Mouse (Mus musculus) midbrain, postnatal 0 days (tissue): ENCODE measurements around the gene Lsp1. TPM values are rescaled to one million over a fixed set of nuclear protein-coding genes. Genes with fewer than 3 reads are reported as not detected.
A peak's percentile ranks its signal among the peaks of the same experiment; 100 is the strongest.

Experiments
- ATAC-seq: fragments of 200-750 bp; cut with Nextera tagmentation; 2 replicates; pipeline ENCODE4 v1.8.0; 2017; ENCODE audit warnings: moderate number of reproducible peaks, mild to moderate bottlenecking, moderate TSS enrichment, moderate library complexity; ENCODE audit not compliant: low FRiP score
- DNase-seq: peaks from one replicate; pipeline ENCODE4 v3.0.0-alpha.2; 2015; ENCODE audit warnings: low spot score
- H3K27ac ChIP-seq: fragments of 300-500 bp; sonication (generic); 2 replicates; pipeline ENCODE4 v1.5.1; 2014; ENCODE audit warnings: low read depth, mild to moderate bottlenecking, low read length, mixed read lengths
- H3K27me3 ChIP-seq: fragments of 300-500 bp; sonication (generic); 2 replicates; pipeline ENCODE4 v1.6.1; 2014; ENCODE audit warnings: low read length, control low read depth, mixed read lengths; ENCODE audit not compliant: insufficient read depth
- H3K36me3 ChIP-seq: fragments of 300-500 bp; sonication (generic); 2 replicates; pipeline ENCODE4 v1.6.1; 2014; ENCODE audit warnings: low read length, control low read depth, mixed read lengths; ENCODE audit not compliant: insufficient read depth
- H3K4me1 ChIP-seq: fragments of 300-500 bp; sonication (generic); 2 replicates; pipeline ENCODE4 v1.6.1; 2014; ENCODE audit warnings: mild to moderate bottlenecking, control low read depth, antibody characterized with exemption, low read length, mixed read lengths; ENCODE audit not compliant: insufficient read depth
- H3K4me2 ChIP-seq: fragments of 300-500 bp; sonication (generic); 2 replicates; pipeline ENCODE4 v1.6.1; 2014; ENCODE audit warnings: low read depth, mild to moderate bottlenecking, low read length, mixed read lengths; ENCODE audit not compliant: poor library complexity, severe bottlenecking
- H3K4me3 ChIP-seq: fragments of 300-500 bp; sonication (generic); 2 replicates; pipeline ENCODE4 v1.5.1; 2014; ENCODE audit warnings: low read depth, mild to moderate bottlenecking, low read length, moderate library complexity
- H3K9ac ChIP-seq: fragments of 300-500 bp; sonication (generic); replicated peaks from 2 replicates; pipeline ENCODE4 v1.6.1; 2014; ENCODE audit warnings: mild to moderate bottlenecking, low read length, moderate library complexity, mixed read lengths; ENCODE audit not compliant: poor library complexity, severe bottlenecking
- H3K9me3 ChIP-seq: fragments of 300-500 bp; sonication (generic); 2 replicates; pipeline ENCODE4 v1.6.1; 2016; ENCODE audit warnings: low read length, control low read depth
- CTCF ChIP-seq: IDR thresholded peaks from 2 replicates; pipeline ENCODE4 v1.5.1; 2016; ENCODE audit warnings: antibody characterized with exemption, mild to moderate bottlenecking
- WGBS: fragments of 180-500 bp; shearing (Covaris S2); extraction: QIAGEN DNeasy Blood & Tissue Kit; methylation state at CpG from one replicate; pipeline ENCODE4 v1.1.7; 2014; 5-methylcytosine and 5-hydroxymethylcytosine counted together
- polyA plus RNA-seq: library from polyadenylated mRNA; unstranded; fragments of >200 nt; fragmentation: Nextera tagmentation; extraction: Ambion mirVana; gene quantifications from 2 replicates; pipeline ENCODE4 v1.2.1, GENCODE M21; 2015
- total RNA-seq: library from RNA; depleted of rRNA; stranded (reverse); fragments of >200 nt; gene quantifications from 2 replicates; pipeline ENCODE4 v1.2.3, GENCODE M21; 2014

Lsp1 gene
- total and polyA plus RNA-seq, 2 experiments from 2014 or later, result 5.3 to 11.0 TPM

DNA sequence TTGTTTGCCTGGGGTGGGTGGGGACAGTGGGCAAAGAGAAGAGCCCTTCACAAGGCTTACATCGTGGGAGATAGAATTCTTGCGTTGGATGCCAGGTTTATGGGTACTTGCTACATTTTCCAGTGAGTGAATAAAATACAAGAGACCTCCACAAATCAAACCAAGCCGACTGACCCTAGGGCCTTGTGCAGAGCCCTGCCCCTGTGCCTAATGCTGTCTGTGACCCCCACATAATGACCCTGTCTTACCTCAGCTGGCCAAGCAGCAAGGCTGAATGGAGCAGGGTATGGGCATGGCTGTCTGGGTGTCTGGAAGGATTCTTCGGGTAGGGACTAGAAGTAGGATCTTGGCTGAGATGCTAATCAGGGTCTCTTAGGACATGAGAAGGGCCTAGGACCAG, 14.3 kb upstream of the Lsp1 start:
- H3K4me3 ChIP-seq, result no peak overlapping the region
- no peaks in the 10 kb centered on the region for H3K27me3 ChIP-seq
- ATAC-seq, result no peak

GRCm38 (mm10) chr7:142449038-142449617, 11.5 kb upstream of the Lsp1 start:
- Histone ChIP-seq H3K9me3 (no peaks in the 10 kb centered on the region), H3K27me3 (no peaks in the 10 kb centered on the region), H3K9ac (no peak overlapping the region), H3K4me1 (no peaks in the 10 kb centered on the region), H3K27ac (no peak overlapping the region), H3K4me2 (no peak overlapping the region), H3K4me3 (no peak overlapping the region), H3K36me3 (no peaks in the 10 kb centered on the region)
- WGBS, result 77% methylated on average over 6 of the region's 6 CpGs
- DNase-seq (no peak), ATAC-seq (no peak)
- no peak for TF ChIP-seq CTCF

More for the DNA sequence above, 14.3 kb upstream of the Lsp1 start:
- Histone ChIP-seq H3K4me2 (no peak overlapping the region), H3K4me1 (no peaks in the 10 kb centered on the region), H3K9me3 (no peaks in the 10 kb centered on the region), H3K9ac (no peak overlapping the region), H3K27ac (no peak overlapping the region), H3K36me3 (no peaks in the 10 kb centered on the region)
- DNase-seq, result no peak
- TF ChIP-seq CTCF, result no peak
- WGBS, result 94% methylated on average over 4 of the region's 4 CpGs

DNA sequence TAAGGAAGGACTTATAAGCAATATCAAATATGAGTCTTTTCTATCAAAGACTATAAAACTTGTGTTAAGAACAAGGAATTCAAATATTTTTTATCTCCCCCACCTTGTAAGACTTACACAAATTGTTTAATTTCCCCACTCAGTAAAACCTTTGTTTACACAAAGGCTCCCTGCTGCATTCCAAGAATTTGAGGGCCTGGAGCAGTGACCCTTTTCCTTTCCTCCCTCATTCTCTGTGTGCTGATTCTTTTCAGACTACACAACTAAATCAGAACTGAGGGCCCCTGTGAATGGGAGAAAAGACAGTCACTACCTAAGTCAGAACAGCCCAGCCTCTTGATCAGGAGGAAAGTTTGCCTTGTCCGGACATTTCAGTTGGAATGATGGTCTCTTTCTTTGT, 5.9 kb upstream of the Lsp1 start:
- TF ChIP-seq CTCF, result no peak
- 26% methylated on average over 1 of the region's 1 CpGs for WGBS
- no peak for DNase-seq
- Histone ChIP-seq H3K27me3 (no peaks in the 10 kb centered on the region), H3K36me3 (no peaks in the 10 kb centered on the region), H3K4me1 (no peaks in the 10 kb centered on the region), H3K9ac (no peak overlapping the region), H3K4me3 (no peak overlapping the region), H3K4me2 (no peak overlapping the region), H3K9me3 (no peaks in the 10 kb centered on the region), H3K27ac (no peak overlapping the region)
- ATAC-seq, result no peak

- no peak for DNase-seq
- Histone ChIP-seq H3K9me3 (no peaks in the 10 kb centered on the region), H3K36me3 (no peaks in the 10 kb centered on the region), H3K4me1 (no peaks in the 10 kb centered on the region), H3K27me3 (no peaks in the 10 kb centered on the region), H3K9ac (no peak overlapping the region), H3K27ac (peak overlapping the region; percentile 12; the same call in 1 of the 2 replicates), H3K4me2 (no peak overlapping the region), H3K4me3 (no peak overlapping the region)
- TF ChIP-seq CTCF, result no peak
- WGBS, result 59% methylated on average over 2 of the region's 2 CpGs
- ATAC-seq, result no peak
Observed at GRCm38 (mm10) chr7:142455251-142455650, 5.4 kb upstream of the Lsp1 start.

DNA sequence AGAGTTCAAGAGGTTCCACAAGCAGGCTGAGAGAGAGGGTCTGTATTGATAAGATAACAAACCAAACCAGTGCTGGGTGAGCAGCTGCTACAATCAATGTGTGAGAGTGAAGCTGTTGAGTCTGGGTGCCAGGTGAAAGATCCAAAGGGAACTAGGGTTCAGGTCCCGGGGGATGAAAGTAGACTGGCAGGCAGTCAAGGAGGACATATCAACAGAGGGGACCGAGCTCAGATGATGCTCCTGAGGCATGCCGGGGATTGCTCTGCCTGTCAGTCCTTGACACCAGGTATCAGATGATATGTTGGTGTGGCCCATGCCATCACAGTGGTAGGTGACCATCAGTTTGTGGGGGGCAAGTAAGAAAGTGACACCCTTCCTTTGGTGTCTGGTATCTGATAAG, 3.8 kb upstream of the Lsp1 start:
- Histone ChIP-seq H3K4me3 (no peak overlapping the region), H3K9ac (no peak overlapping the region), H3K4me2 (no peak overlapping the region), H3K27me3 (no peaks in the 10 kb centered on the region), H3K9me3 (no peaks in the 10 kb centered on the region), H3K27ac (peak overlapping the region; percentile 77), H3K36me3 (no peaks in the 10 kb centered on the region), H3K4me1 (no peaks in the 10 kb centered on the region)
- no peak for DNase-seq
- no peak for TF ChIP-seq CTCF
- peak; percentile 14; the same call in 1 of the 2 replicates for ATAC-seq
- WGBS, result 76% methylated on average over 3 of the region's 3 CpGs

DNA sequence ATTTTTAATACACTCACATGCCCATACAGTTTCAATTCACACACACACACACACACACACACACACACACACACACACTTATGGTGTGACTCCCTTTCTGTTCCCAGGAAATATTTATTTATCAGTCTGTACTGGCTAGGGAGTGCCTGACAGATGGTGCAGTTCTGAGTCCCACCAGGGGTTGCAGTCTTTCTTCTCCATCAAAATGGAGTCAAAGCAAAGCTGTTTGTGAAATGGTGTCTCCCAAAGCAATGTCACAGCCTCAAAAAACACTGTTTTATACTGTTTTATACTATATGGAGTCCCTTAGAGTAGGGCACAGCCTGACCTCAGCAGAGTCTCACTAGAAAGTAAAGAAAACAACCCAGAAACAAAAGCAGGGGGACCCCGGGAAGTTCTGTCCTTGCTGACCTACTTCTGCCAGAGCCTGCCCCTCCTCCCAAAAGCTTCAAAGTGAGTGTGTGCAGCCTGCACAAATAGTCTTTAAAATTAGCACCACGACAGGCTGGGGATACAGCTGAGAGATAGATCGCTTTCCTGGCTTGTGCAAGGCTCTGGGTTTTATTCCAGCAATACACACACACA, 3.3 kb upstream of the Lsp1 start:
- H3K27ac ChIP-seq, result peak overlapping the region; percentile 77
- H3K36me3 ChIP-seq, result no peaks in the 10 kb centered on the region
- WGBS, result 8% methylated on average over 3 of the region's 3 CpGs
- TF ChIP-seq CTCF, result peak; percentile 61
- no peak overlapping the region for H3K4me2 ChIP-seq
- no peak overlapping the region for H3K4me3 ChIP-seq
- H3K9me3 ChIP-seq, result no peaks in the 10 kb centered on the region
- no peaks in the 10 kb centered on the region for H3K4me1 ChIP-seq
- ATAC-seq (peak; percentile 81), DNase-seq (peak; percentile 85)
- H3K9ac ChIP-seq, result peak overlapping the region; percentile 20; the same call in 1 of the 2 replicates
- H3K27me3 ChIP-seq, result no peaks in the 10 kb centered on the region
